In genomic region chr9:108268701-108269100, GRCm38 (mm10) we compare ENCODE assay signal across 7 mouse cellular contexts. TPM values are rescaled to one million over a fixed set of nuclear protein-coding genes. Genes with fewer than 3 reads are reported as not detected.
DNase-seq lines count a peak whose midpoint lies in the region; ATAC-seq and TF ChIP-seq lines count a peak whose summit lies in the region.
"Not testable (repeated sequence)": the region's sequence is repeated elsewhere in the genome, so short reads cannot be mapped to it uniquely, and the experiment has no call there.

No protein-coding gene starts in this region.

- DNase-seq in adrenal gland, adult (ENCODE audit: inconsistent age in 2 of 2, low spot score in 1 of 2): peak; percentile 68 to 76
- DNase-seq in adrenal gland, postnatal 25 days: peak; percentile 21
- DNase-seq in heart, adult 18-20 months: peak; percentile 35 to 54
- peak; percentile 26 to 43 for DNase-seq in heart, postnatal 14 days
- DNase-seq in kidney, adult 2 months: peak; percentile 33
- peak; percentile 56 for DNase-seq in liver, adult 2 months (ENCODE audit: extremely low read depth, low read depth, low spot score)

- H3K4me3 ChIP-seq in kidney, adult 2 months (ENCODE audit: insufficient read depth, low read depth, low read length); liver, adult 2 months (ENCODE audit: insufficient read depth, low read depth, low read length); stomach, embryonic 16.5 days (replicated peaks; ENCODE audit: low read length): not testable (repeated sequence)

- not testable (repeated sequence) for H3K27ac ChIP-seq in kidney, adult 2 months (ENCODE audit: insufficient read depth, low read depth, low read length); liver, adult 2 months (replicated peaks; ENCODE audit: insufficient read depth, low read depth, low read length)
- H3K27ac ChIP-seq in stomach, embryonic 16.5 days (ENCODE audit: low read length): peak overlapping the region; percentile 71

- not testable (repeated sequence) for H3K4me2 ChIP-seq in stomach, embryonic 16.5 days (ENCODE audit: low read depth, low read length)

- H3K27me3 ChIP-seq in kidney, adult 2 months (replicated peaks; ENCODE audit: control insufficient read depth, insufficient read depth, low read length); liver, adult 2 months (ENCODE audit: control insufficient read depth, insufficient read depth, low read length); stomach, embryonic 16.5 days (ENCODE audit: control insufficient read depth, insufficient read depth, low read length): not testable (repeated sequence)

- TF ChIP-seq POLR2A in kidney, adult 2 months (IDR thresholded peaks at IDR 0.05; ENCODE audit: low read depth, low read length); liver, adult 2 months (IDR thresholded peaks at IDR 0.05; ENCODE audit: extremely low read depth, insufficient read depth, low read length): not testable (repeated sequence)

- 57% methylated on average over 7 of the region's 7 CpGs for WGBS in kidney, adult 2 months
- 38% methylated on average over 7 of the region's 7 CpGs for WGBS in liver, adult 2 months
- WGBS in stomach, embryonic 16.5 days: 82% methylated on average over 6 of the region's 7 CpGs

- H3K9me3 ChIP-seq in stomach, embryonic 16.5 days (replicated peaks; ENCODE audit: control insufficient read depth, low read length): not testable (repeated sequence)

- H3K36me3 ChIP-seq in kidney, adult 2 months (ENCODE audit: control insufficient read depth, insufficient read depth, low read length); liver, adult 2 months (ENCODE audit: control insufficient read depth, insufficient read depth, low read length); stomach, embryonic 16.5 days (ENCODE audit: control insufficient read depth, insufficient read depth, low read length): not testable (repeated sequence)

- ATAC-seq in stomach, embryonic 16.5 days (ENCODE audit: insufficient read depth, low FRiP score): not testable (repeated sequence)

- TF ChIP-seq CTCF in kidney, adult 2 months (conservative IDR thresholded peaks at IDR 0.05; ENCODE audit: insufficient read depth, insufficient read length, low read depth, low read length); liver, adult 2 months (IDR thresholded peaks at IDR 0.05; ENCODE audit: low read depth, low read length): not testable (repeated sequence)

- H3K9ac ChIP-seq in liver, adult 2 months (ENCODE audit: low read depth, low read length); stomach, embryonic 16.5 days (ENCODE audit: low read length): not testable (repeated sequence)

- H3K79me2 ChIP-seq in liver, adult 2 months (ENCODE audit: control insufficient read depth, insufficient read depth, low read length): not testable (repeated sequence)

- not testable (repeated sequence) for H3K4me1 ChIP-seq in kidney, adult 2 months (ENCODE audit: control insufficient read depth, insufficient read depth, low read length); liver, adult 2 months (ENCODE audit: control insufficient read depth, insufficient read depth, low read length)
- peaks cover 20% of the 10 kb centered on the region for H3K4me1 ChIP-seq in stomach, embryonic 16.5 days (ENCODE audit: control insufficient read depth, insufficient read depth, low read length)

- intact Hi-C loops in heart, postnatal 14 days (cut with DNase I): not testable (repeated sequence)

RNA-seq across cellular contexts. Expression of gene Dag1, which starts 4.9 kb away (rescaled TPM):
- 127 and 146 TPM in 2 replicates for total RNA-seq in adrenal gland, postnatal 25 days (2021)
- total RNA-seq in heart, adult 18-20 months (2021): 100 to 1,000 TPM; 290 to 300 TPM
- 100 to 1,000 TPM; 362 to 379 TPM for total RNA-seq in heart, postnatal 14 days (2021)
- 66.8 and 67.2 TPM in 2 replicates for polyA plus RNA-seq in kidney, adult 2 months (2012; rRNA removed)
- 20.7 and 28.8 TPM in 2 replicates for total RNA-seq in liver, adult 2 months (2014; rRNA removed)
- polyA plus RNA-seq in liver, adult 2 months (2012; rRNA removed): 24.9 and 29.9 TPM in 2 replicates
- polyA plus RNA-seq in stomach, embryonic 16.5 days (2015; fragmentation: Nextera tagmentation; extraction: Ambion mirVana): 90.8 and 91.8 TPM in 2 replicates

RNA-seq across cellular contexts. Expression of gene Nicn1, which starts 21.5 kb away (rescaled TPM):
- 17.8 and 22.3 TPM in 2 replicates for total RNA-seq in adrenal gland, postnatal 25 days (2021)
- 10 to 100 TPM; 22.2 to 25.6 TPM for total RNA-seq in heart, adult 18-20 months (2021)
- 10 to 100 TPM; 18.4 to 19.8 TPM for total RNA-seq in heart, postnatal 14 days (2021)
- polyA plus RNA-seq in kidney, adult 2 months (2012; rRNA removed): 38.9 and 39.3 TPM in 2 replicates
- 5.8 and 9.0 TPM in 2 replicates for total RNA-seq in liver, adult 2 months (2014; rRNA removed)
- 15.9 and 21.2 TPM in 2 replicates for polyA plus RNA-seq in liver, adult 2 months (2012; rRNA removed)
- 33.1 and 36.1 TPM in 2 replicates for polyA plus RNA-seq in stomach, embryonic 16.5 days (2015; fragmentation: Nextera tagmentation; extraction: Ambion mirVana)

RNA-seq across cellular contexts. Expression of gene Amt, which starts 28.0 kb away (rescaled TPM):
- total RNA-seq in adrenal gland, postnatal 25 days (2021): 5.2 and 7.0 TPM in 2 replicates
- total RNA-seq in heart, adult 18-20 months (2021): 1 to 10 TPM; 5.0 to 5.8 TPM
- 1 to 10 TPM; 5.4 to 7.0 TPM for total RNA-seq in heart, postnatal 14 days (2021)
- polyA plus RNA-seq in kidney, adult 2 months (2012; rRNA removed): 77.5 and 84.2 TPM in 2 replicates
- 65.5 and 66.6 TPM in 2 replicates for total RNA-seq in liver, adult 2 months (2014; rRNA removed)
- 45.8 and 54.5 TPM in 2 replicates for polyA plus RNA-seq in liver, adult 2 months (2012; rRNA removed)
- polyA plus RNA-seq in stomach, embryonic 16.5 days (2015; fragmentation: Nextera tagmentation; extraction: Ambion mirVana): 18.8 and 21.6 TPM in 2 replicates

RNA-seq across cellular contexts. Expression of gene Rhoa, which starts 37.2 kb away (rescaled TPM):
- 358 and 378 TPM in 2 replicates for total RNA-seq in adrenal gland, postnatal 25 days (2021)
- 100 to 1,000 TPM; 229 to 232 TPM for total RNA-seq in heart, adult 18-20 months (2021)
- total RNA-seq in heart, postnatal 14 days (2021): 100 to 1,000 TPM; 250 to 262 TPM
- 125 and 179 TPM in 2 replicates for polyA plus RNA-seq in kidney, adult 2 months (2012; rRNA removed)
- total RNA-seq in liver, adult 2 months (2014; rRNA removed): 123 TPM in 2 replicates
- 64.7 and 82.8 TPM in 2 replicates for polyA plus RNA-seq in liver, adult 2 months (2012; rRNA removed)
- 493 and 511 TPM in 2 replicates for polyA plus RNA-seq in stomach, embryonic 16.5 days (2015; fragmentation: Nextera tagmentation; extraction: Ambion mirVana)

RNA-seq across cellular contexts. Expression of gene Tcta, which starts 37.3 kb away (rescaled TPM):
- 38.9 and 49.8 TPM in 2 replicates for total RNA-seq in adrenal gland, postnatal 25 days (2021)
- total RNA-seq in heart, adult 18-20 months (2021): 10 to 100 TPM; 67.6 to 76.8 TPM
- total RNA-seq in heart, postnatal 14 days (2021): 10 to 100 TPM; 25.4 to 25.5 TPM
- 53.0 and 55.3 TPM in 2 replicates for polyA plus RNA-seq in kidney, adult 2 months (2012; rRNA removed)
- 17.7 and 17.9 TPM in 2 replicates for total RNA-seq in liver, adult 2 months (2014; rRNA removed)
- polyA plus RNA-seq in liver, adult 2 months (2012; rRNA removed): 35.2 and 41.2 TPM in 2 replicates
- polyA plus RNA-seq in stomach, embryonic 16.5 days (2015; fragmentation: Nextera tagmentation; extraction: Ambion mirVana): 46.8 and 46.9 TPM in 2 replicates

Comparison
In these comparisons a context has a peak if more than half of its experiments do, and no peak if none do; other contexts are left out.
1. DNase-seq: peak in every context shown above with its lines; median percentile 72 in adrenal gland, adult; 56 in liver, adult 2 months; 44 in heart, adult 18-20 months; 34 in heart, postnatal 14 days; 33 in kidney, adult 2 months; 21 in adrenal gland, postnatal 25 days.